Mouse (Mus musculus) midbrain, embryonic 16.5 days (tissue): ENCODE results near the gene Pth1r. TPM values are rescaled to one million over a fixed set of nuclear protein-coding genes. Genes with fewer than 3 reads are reported as not detected.

Experiments used
- ATAC-seq: fragments of 200-750 bp; cut with Nextera tagmentation; 2 replicates; pipeline ENCODE4 v1.8.0; 2017; ENCODE audit warnings: moderate TSS enrichment
- H3K27ac ChIP-seq: fragments of 300-500 bp; sonication (generic); 2 replicates; pipeline ENCODE4 v1.5.1; 2014; ENCODE audit warnings: mild to moderate bottlenecking, low read length, mixed read lengths
- H3K27me3 ChIP-seq: fragments of 300-500 bp; sonication (generic); 2 replicates; pipeline ENCODE4 v1.6.1; 2014; ENCODE audit warnings: low read depth, low read length, mixed read lengths; ENCODE audit not compliant: control insufficient read depth, insufficient read depth
- H3K36me3 ChIP-seq: fragments of 300-500 bp; sonication (generic); 2 replicates; pipeline ENCODE4 v1.6.1; 2014; ENCODE audit warnings: mild to moderate bottlenecking, low read length, moderate library complexity, mixed read lengths; ENCODE audit not compliant: control insufficient read depth, insufficient read depth
- H3K4me1 ChIP-seq: fragments of 300-500 bp; sonication (generic); 2 replicates; pipeline ENCODE4 v1.6.1; 2014; ENCODE audit warnings: mild to moderate bottlenecking, low read length, mixed read lengths; ENCODE audit not compliant: control insufficient read depth, insufficient read depth
- H3K4me2 ChIP-seq: fragments of 300-500 bp; sonication (generic); 2 replicates; pipeline ENCODE4 v1.6.1; 2014; ENCODE audit warnings: mild to moderate bottlenecking, low read length, mixed read lengths
- H3K4me3 ChIP-seq: fragments of 300-500 bp; sonication (generic); 2 replicates; pipeline ENCODE4 v1.5.1; 2014; ENCODE audit warnings: low read depth, mild to moderate bottlenecking, low read length, moderate library complexity, mixed read lengths
- H3K9ac ChIP-seq: fragments of 300-500 bp; sonication (generic); 2 replicates; pipeline ENCODE4 v1.6.1; 2014; ENCODE audit warnings: low read depth, low read length, mixed read lengths
- H3K9me3 ChIP-seq: fragments of 300-500 bp; sonication (generic); replicated peaks from 2 replicates; pipeline ENCODE4 v1.6.1; 2014; ENCODE audit warnings: mild to moderate bottlenecking, low read length, mixed read lengths; ENCODE audit not compliant: control insufficient read depth, poor library complexity, severe bottlenecking
- WGBS: fragments of 180-500 bp; shearing (Covaris S2); extraction: QIAGEN DNeasy Blood & Tissue Kit; methylation state at CpG from one replicate; pipeline ENCODE4 v1.1.7; 2014; 5-methylcytosine and 5-hydroxymethylcytosine counted together
- polyA plus RNA-seq: library from polyadenylated mRNA; unstranded; fragments of >200 nt; fragmentation: Nextera tagmentation; extraction: Ambion mirVana; gene quantifications from 2 replicates; pipeline ENCODE4 v1.2.1, GENCODE M21; 2015

Gene Pth1r
- polyA plus RNA-seq, 1 experiment from 2014 or later: 8.0 TPM

DNA sequence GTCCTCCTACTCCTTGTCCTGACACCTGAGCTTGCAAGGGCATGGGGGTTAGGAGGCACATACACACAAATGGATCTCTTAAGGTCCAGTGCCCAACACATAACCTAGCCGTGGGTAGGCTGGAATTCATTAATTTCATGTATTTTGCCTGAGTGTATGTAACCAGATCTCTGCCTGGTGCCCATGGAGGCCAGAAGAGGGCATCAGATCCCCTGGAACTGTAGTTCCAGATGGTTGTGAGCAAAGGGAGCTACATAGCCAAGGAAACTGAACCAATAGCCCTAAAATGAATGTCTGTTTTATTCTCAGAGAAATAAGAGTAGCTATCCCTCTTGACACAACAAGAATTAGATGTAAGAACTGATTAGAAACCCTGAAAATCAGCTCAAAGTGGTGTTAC lies 31.5 kb downstream of the Pth1r start:
- Histone ChIP-seq H3K4me1 (no peaks in the 10 kb centered on the region), H3K9me3 (no peaks in the 10 kb centered on the region), H3K4me2 (no peak overlapping the region), H3K27ac (no peak overlapping the region), H3K4me3 (no peak overlapping the region), H3K9ac (no peak overlapping the region), H3K27me3 (no peaks in the 10 kb centered on the region), H3K36me3 (peaks cover 6% of the 10 kb centered on the region; the same call in 1 of the 2 replicates)
- ATAC-seq: no peak
- 74% methylated on average over 1 of the region's 1 CpGs for WGBS

DNA sequence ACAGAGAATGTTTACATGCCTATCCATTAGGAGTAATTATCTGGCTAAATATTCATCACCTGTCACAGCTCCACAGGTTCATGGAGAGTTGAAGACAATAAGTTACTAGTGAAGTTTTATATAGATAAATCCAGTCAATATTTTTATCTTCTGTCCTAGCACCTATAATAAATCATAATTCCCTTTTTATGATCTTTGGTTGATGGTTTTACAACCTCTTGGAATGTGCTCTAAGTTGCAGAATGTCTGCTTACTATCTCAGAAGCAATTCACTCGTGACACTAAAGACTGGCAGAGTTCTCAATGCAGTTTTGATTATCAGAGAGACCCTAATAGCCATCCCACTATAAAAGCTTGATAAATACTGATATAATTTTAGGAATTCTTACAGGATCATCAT lies 33.6 kb downstream of the Pth1r start:
- H3K27ac ChIP-seq: no peak overlapping the region
- no peaks in the 10 kb centered on the region for H3K27me3 ChIP-seq
- no peaks in the 10 kb centered on the region for H3K9me3 ChIP-seq
- H3K9ac ChIP-seq: no peak overlapping the region
- WGBS: 84% methylated on average over 1 of the region's 1 CpGs
- no peak for ATAC-seq
- no peak overlapping the region for H3K4me3 ChIP-seq
- no peak overlapping the region for H3K4me2 ChIP-seq
- H3K36me3 ChIP-seq: peaks cover 6% of the 10 kb centered on the region; the same call in 1 of the 2 replicates
- H3K4me1 ChIP-seq: no peaks in the 10 kb centered on the region

DNA sequence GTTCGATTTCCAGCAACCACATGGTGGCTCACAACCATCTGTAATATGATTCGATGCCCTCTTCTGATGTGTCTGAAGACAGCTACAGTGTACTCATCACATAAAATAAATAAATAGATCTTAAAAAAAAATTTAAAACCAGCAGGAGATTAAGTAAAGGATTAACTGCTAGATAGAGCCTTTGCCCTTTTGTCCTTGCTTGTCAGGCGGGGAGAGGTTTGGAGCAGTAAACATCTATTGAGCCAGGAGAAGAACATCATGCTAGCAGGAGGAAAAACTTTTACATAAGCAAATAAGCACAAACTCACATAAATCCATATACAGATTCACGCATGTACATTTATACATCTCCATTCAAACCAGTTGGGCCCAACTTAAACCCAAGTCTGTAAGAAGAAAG lies 34.4 kb downstream of the Pth1r start:
- WGBS: 91% methylated on average over 4 of the region's 4 CpGs
- ATAC-seq: no peak
- Histone ChIP-seq H3K9me3 (no peaks in the 10 kb centered on the region), H3K4me3 (no peak overlapping the region), H3K27me3 (no peaks in the 10 kb centered on the region), H3K9ac (no peak overlapping the region), H3K4me1 (no peaks in the 10 kb centered on the region), H3K27ac (no peak overlapping the region), H3K4me2 (no peak overlapping the region), H3K36me3 (peaks cover 6% of the 10 kb centered on the region; the same call in 1 of the 2 replicates)

DNA sequence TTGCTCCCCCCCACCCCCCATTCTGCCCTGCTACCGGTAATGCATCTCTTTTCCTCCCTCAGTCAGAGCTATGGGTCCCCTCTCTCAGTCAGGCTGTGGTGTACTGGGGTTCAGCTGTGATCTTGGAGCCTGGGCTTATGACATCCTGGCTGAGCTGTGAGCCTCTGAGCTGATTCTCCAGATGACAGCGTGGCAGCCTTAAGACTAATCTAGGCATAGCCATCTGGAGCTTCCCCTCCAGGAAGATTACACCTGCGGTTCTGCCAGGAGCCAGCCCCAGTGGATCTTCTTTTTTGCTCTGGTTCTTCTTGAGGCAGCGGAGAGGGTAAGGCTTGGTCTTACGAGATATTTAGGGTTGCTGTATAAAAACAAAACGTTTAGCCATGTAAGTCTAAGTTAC lies 34.9 kb downstream of the Pth1r start:
- H3K4me1 ChIP-seq: no peaks in the 10 kb centered on the region
- 86% methylated on average over 6 of the region's 6 CpGs for WGBS
- no peaks in the 10 kb centered on the region for H3K9me3 ChIP-seq
- H3K27ac ChIP-seq: no peak overlapping the region
- H3K36me3 ChIP-seq: peaks cover 6% of the 10 kb centered on the region; the same call in 1 of the 2 replicates
- no peaks in the 10 kb centered on the region for H3K27me3 ChIP-seq
- no peak overlapping the region for H3K4me3 ChIP-seq
- H3K4me2 ChIP-seq: no peak overlapping the region
- H3K9ac ChIP-seq: no peak overlapping the region
- no peak for ATAC-seq

DNA sequence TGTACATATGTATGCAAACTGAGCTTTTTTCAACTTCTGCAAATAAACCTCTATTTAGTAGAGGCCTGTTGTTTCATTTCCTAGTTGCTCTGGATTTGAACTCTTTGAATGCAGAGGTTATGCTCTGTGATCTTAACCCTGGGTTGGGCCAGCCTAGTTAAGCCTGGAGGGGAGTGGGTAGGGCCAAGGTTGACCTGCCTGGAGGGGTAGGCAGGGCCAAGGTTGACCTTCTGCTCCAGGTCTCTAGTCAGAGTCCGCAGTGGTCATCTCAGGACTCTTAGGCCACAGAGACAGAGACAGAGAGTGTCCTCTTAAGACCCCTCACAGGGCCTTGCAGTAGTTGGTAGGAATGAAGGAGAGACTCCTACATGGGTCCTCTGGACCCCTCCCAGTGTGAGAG lies 35.4 kb downstream of the Pth1r start:
- WGBS: 89% methylated on average over 1 of the region's 1 CpGs
- ATAC-seq: no peak

DNA sequence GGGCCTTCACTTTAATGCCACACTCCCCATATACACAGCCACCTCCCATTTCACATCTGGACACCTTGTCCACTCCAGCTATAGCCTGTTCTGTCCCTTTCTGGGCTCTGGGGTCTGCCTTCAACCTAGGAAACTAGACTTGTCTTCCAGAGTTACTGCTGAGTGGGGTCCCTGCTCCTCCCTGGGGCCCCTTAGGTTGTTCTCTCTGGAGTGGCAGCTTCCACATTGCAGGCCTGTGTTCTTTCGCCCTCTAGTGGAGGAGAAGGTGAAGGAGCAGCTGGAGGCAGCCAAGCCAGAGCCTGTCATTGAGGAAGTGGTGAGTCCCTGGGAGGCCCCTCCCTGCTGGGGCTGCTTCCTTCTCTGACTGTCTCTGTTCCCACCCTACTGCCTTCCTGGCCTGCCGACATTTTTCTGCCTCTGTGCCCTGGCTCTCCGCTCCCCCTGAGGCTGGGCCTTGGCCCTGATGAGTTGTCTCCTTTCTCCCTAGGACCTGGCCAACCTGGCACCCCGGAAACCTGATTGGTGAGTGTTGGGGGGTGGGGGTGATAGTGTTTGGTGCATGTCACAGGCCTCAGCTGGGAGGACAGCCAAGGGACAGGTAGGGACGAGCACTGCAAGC lies 37.2 kb downstream of the Pth1r start:
- H3K4me1 ChIP-seq: no peaks in the 10 kb centered on the region
- no peak overlapping the region for H3K4me2 ChIP-seq
- WGBS: 53% methylated on average over 5 of the region's 5 CpGs
- H3K36me3 ChIP-seq: peaks cover 6% of the 10 kb centered on the region; the same call in 1 of the 2 replicates
- H3K27me3 ChIP-seq: no peaks in the 10 kb centered on the region
- peak; percentile 67; the same call in 1 of the 2 replicates for ATAC-seq
- no peak overlapping the region for H3K4me3 ChIP-seq
- H3K9me3 ChIP-seq: no peaks in the 10 kb centered on the region
- H3K27ac ChIP-seq: no peak overlapping the region
- H3K9ac ChIP-seq: no peak overlapping the region

More for the DNA sequence above, 35.4 kb downstream of the Pth1r start:
- no peak overlapping the region for H3K4me2 ChIP-seq
- H3K27me3 ChIP-seq: no peaks in the 10 kb centered on the region
- H3K4me1 ChIP-seq: no peaks in the 10 kb centered on the region
- no peak overlapping the region for H3K27ac ChIP-seq
- H3K36me3 ChIP-seq: peaks cover 6% of the 10 kb centered on the region; the same call in 1 of the 2 replicates
- H3K9me3 ChIP-seq: no peaks in the 10 kb centered on the region
- no peak overlapping the region for H3K4me3 ChIP-seq
- H3K9ac ChIP-seq: no peak overlapping the region

DNA sequence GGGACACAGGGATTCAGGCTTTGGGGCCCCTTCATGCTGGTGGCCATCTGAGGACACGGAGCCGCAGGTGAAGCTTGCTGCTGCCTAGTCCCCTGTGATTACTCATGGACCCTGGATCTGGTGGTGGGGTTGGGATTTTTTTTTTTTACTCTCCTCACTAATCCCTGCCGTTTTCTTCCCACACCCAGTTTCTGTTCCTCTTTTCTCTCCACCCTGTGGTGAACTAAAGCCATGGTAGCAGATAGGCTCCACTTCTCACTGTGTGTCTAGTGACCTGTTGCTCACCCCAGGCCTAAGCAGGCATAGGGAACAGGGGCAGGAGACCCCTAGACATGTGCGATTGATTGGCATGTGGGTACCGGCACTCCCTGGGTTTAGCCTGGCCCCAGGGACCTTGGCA lies 40.2 kb downstream of the Pth1r start:
- H3K4me2 ChIP-seq: no peak overlapping the region
- no peaks in the 10 kb centered on the region for H3K27me3 ChIP-seq
- H3K4me3 ChIP-seq: no peak overlapping the region
- no peak for ATAC-seq
- 90% methylated on average over 5 of the region's 5 CpGs for WGBS
- no peak overlapping the region for H3K9ac ChIP-seq
- no peak overlapping the region for H3K27ac ChIP-seq
- no peaks in the 10 kb centered on the region for H3K36me3 ChIP-seq
- no peaks in the 10 kb centered on the region for H3K9me3 ChIP-seq
- H3K4me1 ChIP-seq: no peaks in the 10 kb centered on the region

DNA sequence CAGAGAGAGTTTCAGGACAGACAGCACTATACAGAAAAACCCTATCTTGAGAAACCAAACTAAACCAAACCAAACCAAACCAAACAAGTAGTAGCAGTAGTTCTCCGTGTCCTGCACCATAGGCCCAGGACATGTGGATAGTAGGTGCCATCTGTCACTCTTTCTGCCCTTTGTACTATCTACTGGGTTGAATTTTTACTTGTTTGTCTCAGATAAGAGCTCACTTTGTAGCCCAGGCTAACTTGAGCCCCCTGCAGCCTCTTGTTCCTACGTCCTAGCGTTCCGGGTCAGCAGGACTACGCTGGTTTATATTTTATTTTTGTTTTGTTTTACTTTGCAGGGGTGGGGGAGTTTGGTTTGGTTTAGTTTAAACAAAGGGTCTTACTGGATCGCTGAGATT lies 43.0 kb downstream of the Pth1r start:
- no peak overlapping the region for H3K9ac ChIP-seq
- H3K27me3 ChIP-seq: no peaks in the 10 kb centered on the region
- no peak overlapping the region for H3K4me2 ChIP-seq
- WGBS: 91% methylated on average over 6 of the region's 6 CpGs
- H3K4me3 ChIP-seq: no peak overlapping the region
- no peaks in the 10 kb centered on the region for H3K9me3 ChIP-seq
- no peak overlapping the region for H3K27ac ChIP-seq
- no peak for ATAC-seq
- H3K36me3 ChIP-seq: no peaks in the 10 kb centered on the region
- H3K4me1 ChIP-seq: no peaks in the 10 kb centered on the region

DNA sequence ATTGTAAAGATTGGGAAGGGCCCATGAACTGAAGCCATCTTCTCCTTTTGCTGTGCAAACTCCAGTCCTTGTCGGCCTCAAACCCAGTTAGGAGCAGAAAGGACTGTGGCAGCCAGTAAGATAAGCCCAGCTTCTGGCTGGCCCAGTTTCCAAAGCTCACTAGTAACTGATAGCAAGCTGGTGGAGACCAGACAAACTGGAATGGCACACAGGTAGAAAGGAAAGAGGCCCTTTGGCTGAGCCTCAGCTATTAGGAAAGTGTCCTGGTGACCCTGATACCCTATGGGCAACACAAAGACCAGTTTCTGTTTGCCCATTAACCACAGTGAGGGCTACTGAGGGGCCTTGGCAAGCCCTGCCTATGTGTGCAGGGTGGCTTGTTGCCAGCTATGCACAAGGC lies 44.1 kb downstream of the Pth1r start:
- Histone ChIP-seq H3K27ac (no peak overlapping the region), H3K4me3 (no peak overlapping the region), H3K27me3 (no peaks in the 10 kb centered on the region), H3K4me2 (no peak overlapping the region), H3K4me1 (no peaks in the 10 kb centered on the region), H3K36me3 (no peaks in the 10 kb centered on the region), H3K9ac (no peak overlapping the region), H3K9me3 (no peaks in the 10 kb centered on the region)
- no peak for ATAC-seq
- WGBS: 100% methylated on average over 1 of the region's 1 CpGs
